10 mouse cellular contexts compared by ENCODE assay signal in genomic region chr17:81481843-81482490, GRCm38 (mm10). TPM values are rescaled to one million over a fixed set of nuclear protein-coding genes. Genes with fewer than 3 reads are reported as not detected.
DNase-seq lines count a peak whose midpoint lies in the region; ATAC-seq and TF ChIP-seq lines count a peak whose summit lies in the region.
"Had no signal": no experiment of that assay in that cellular context is flagged by ENCODE, and none has a peak within 500 bp of the region (broad histone marks: within the 10 kb centered on the region; RNA-seq: fewer than 3 reads in every experiment).

No protein-coding gene starts in this region.

- H3K4me3 ChIP-seq in lung, adult 2 months (replicated peaks; ENCODE audit: extremely low read depth, low read depth, low read length), result no peak overlapping the region
- H3K4me3 ChIP-seq in lung, postnatal 0 days (ENCODE audit: low read depth, low read length), result no peak overlapping the region
- no peak overlapping the region for H3K4me3 ChIP-seq in forebrain, embryonic 15.5 days
- H3K4me3 ChIP-seq in heart, postnatal 0 days (ENCODE audit: low read depth, low read length), result no peak overlapping the region
- no peak overlapping the region for H3K4me3 ChIP-seq in kidney, embryonic 14.5 days (ENCODE audit: low read length)
- H3K4me3 ChIP-seq in kidney, embryonic 16.5 days (ENCODE audit: low read length), result no peak overlapping the region

- no peak for ATAC-seq in lung, postnatal 0 days
- ATAC-seq in forebrain, embryonic 15.5 days (replicated peaks), result no peak
- peak; percentile 86 for ATAC-seq in heart, postnatal 0 days (ENCODE audit: insufficient read depth, low read depth)
- no peak for ATAC-seq in kidney, embryonic 14.5 days (ENCODE audit: low FRiP score, low TSS enrichment)
- no peak for ATAC-seq in erythroblast, adult 5-6 weeks (replicated peaks; ENCODE audit: low FRiP score, poor library complexity, severe bottlenecking)
- ATAC-seq in kidney, embryonic 16.5 days (ENCODE audit: low FRiP score, low TSS enrichment), result no peak

- 75% methylated on average over 11 of the region's 11 CpGs for WGBS in lung, adult 2 months
- WGBS in lung, postnatal 0 days, result 83% methylated on average over 11 of the region's 11 CpGs
- 54% methylated on average over 11 of the region's 11 CpGs for WGBS in forebrain, embryonic 15.5 days
- 33% methylated on average over 11 of the region's 11 CpGs for WGBS in heart, postnatal 0 days
- 84% methylated on average over 11 of the region's 11 CpGs for WGBS in kidney, embryonic 14.5 days
- 84% methylated on average over 11 of the region's 11 CpGs for WGBS in kidney, embryonic 16.5 days

- no peak overlapping the region for H3K27ac ChIP-seq in lung, postnatal 0 days (ENCODE audit: low read length)
- H3K27ac ChIP-seq in forebrain, embryonic 15.5 days (replicated peaks), result peak overlapping the region; percentile 32; the same call in 1 of the 2 replicates
- H3K27ac ChIP-seq in heart, postnatal 0 days (ENCODE audit: low read depth), result peak overlapping the region; percentile 84
- H3K27ac ChIP-seq in kidney, embryonic 14.5 days (ENCODE audit: low read depth, low read length), result no peak overlapping the region
- no peak overlapping the region for H3K27ac ChIP-seq in kidney, embryonic 16.5 days (ENCODE audit: low read length)

- H3K27me3 ChIP-seq in lung, postnatal 0 days (replicated peaks; ENCODE audit: insufficient read depth, low read length), result no peaks in the 10 kb centered on the region
- no peaks in the 10 kb centered on the region for H3K27me3 ChIP-seq in forebrain, embryonic 15.5 days
- H3K27me3 ChIP-seq in heart, postnatal 0 days (ENCODE audit: control insufficient read depth, insufficient read depth, low read length), result no peaks in the 10 kb centered on the region
- no peaks in the 10 kb centered on the region for H3K27me3 ChIP-seq in kidney, embryonic 14.5 days (ENCODE audit: control insufficient read depth, insufficient read depth, low read length)
- no peaks in the 10 kb centered on the region for H3K27me3 ChIP-seq in kidney, embryonic 16.5 days (ENCODE audit: insufficient read depth, low read length)

- DNase-seq in lung, adult 2 months, result peak; percentile 5
- no peak for DNase-seq in lung, postnatal 0 days (ENCODE audit: low spot score)
- DNase-seq in heart, postnatal 0 days (ENCODE audit: low spot score), result peak; percentile 74
- DNase-seq in testis, postnatal 10 days (ENCODE audit: low spot score), result peak; percentile 43
- DNase-seq: thymus, postnatal 4 days had no signal

- no peak for TF ChIP-seq CTCF in lung, adult 2 months (IDR thresholded peaks at IDR 0.05; ENCODE audit: insufficient read depth, low read length)
- TF ChIP-seq CTCF in lung, postnatal 0 days (IDR thresholded peaks at IDR 0.05), result no peak
- TF ChIP-seq CTCF in heart, postnatal 0 days (IDR thresholded peaks at IDR 0.05; ENCODE audit: low read depth), result no peak

- TF ChIP-seq EP300 in lung, postnatal 0 days (IDR thresholded peaks at IDR 0.05), result no peak
- TF ChIP-seq EP300 in heart, postnatal 0 days (IDR thresholded peaks at IDR 0.05; ENCODE audit: low read depth), result no peak; the same call in 1 of the 2 replicates

- no peaks in the 10 kb centered on the region for H3K36me3 ChIP-seq in lung, postnatal 0 days (ENCODE audit: insufficient read depth, low read length)
- H3K36me3 ChIP-seq in forebrain, embryonic 15.5 days, result no peaks in the 10 kb centered on the region
- no peaks in the 10 kb centered on the region for H3K36me3 ChIP-seq in heart, postnatal 0 days (replicated peaks; ENCODE audit: control insufficient read depth, insufficient read depth, low read length)
- H3K36me3 ChIP-seq in kidney, embryonic 14.5 days (ENCODE audit: control insufficient read depth, insufficient read depth, low read length), result no peaks in the 10 kb centered on the region
- no peaks in the 10 kb centered on the region for H3K36me3 ChIP-seq in kidney, embryonic 16.5 days (ENCODE audit: insufficient read depth, low read length)

- no peak for TF ChIP-seq POLR2A in lung, adult 2 months (IDR thresholded peaks at IDR 0.05; ENCODE audit: borderline replicate concordance, extremely low read depth, low read depth, low read length)

- no peak overlapping the region for H3K9ac ChIP-seq in lung, postnatal 0 days (replicated peaks; ENCODE audit: low read depth)
- H3K9ac ChIP-seq in forebrain, embryonic 15.5 days (replicated peaks), result no peak overlapping the region
- H3K9ac ChIP-seq in heart, postnatal 0 days (replicated peaks; ENCODE audit: low read depth, low read length), result no peak overlapping the region; the same call in 1 of the 2 replicates
- no peak overlapping the region for H3K9ac ChIP-seq in kidney, embryonic 14.5 days (ENCODE audit: low read depth, low read length)
- no peak overlapping the region for H3K9ac ChIP-seq in kidney, embryonic 16.5 days (replicated peaks; ENCODE audit: low read length)

- H3K9me3 ChIP-seq in lung, postnatal 0 days (ENCODE audit: low read length), result no peaks in the 10 kb centered on the region
- H3K9me3 ChIP-seq in forebrain, embryonic 15.5 days, result no peaks in the 10 kb centered on the region
- H3K9me3 ChIP-seq in heart, postnatal 0 days (replicated peaks; ENCODE audit: control insufficient read depth, low read length), result no peaks in the 10 kb centered on the region
- no peaks in the 10 kb centered on the region for H3K9me3 ChIP-seq in kidney, embryonic 14.5 days (ENCODE audit: control insufficient read depth, low read length)
- H3K9me3 ChIP-seq in kidney, embryonic 16.5 days (ENCODE audit: low read length), result no peaks in the 10 kb centered on the region

- no peaks in the 10 kb centered on the region for H3K4me1 ChIP-seq in lung, adult 2 months (ENCODE audit: control insufficient read depth, insufficient read depth, low read length)
- no peaks in the 10 kb centered on the region for H3K4me1 ChIP-seq in lung, postnatal 0 days (ENCODE audit: insufficient read depth, low read depth, low read length)
- peaks cover 26% of the 10 kb centered on the region for H3K4me1 ChIP-seq in forebrain, embryonic 15.5 days
- peaks cover 43% of the 10 kb centered on the region for H3K4me1 ChIP-seq in heart, postnatal 0 days (ENCODE audit: control insufficient read depth, insufficient read depth)
- peaks cover 12% of the 10 kb centered on the region for H3K4me1 ChIP-seq in kidney, embryonic 14.5 days (ENCODE audit: control insufficient read depth, insufficient read depth, low read length)
- H3K4me1 ChIP-seq in kidney, embryonic 16.5 days (ENCODE audit: insufficient read depth, low read length), result peaks cover 10% of the 10 kb centered on the region

- H3K4me2 ChIP-seq in lung, postnatal 0 days (replicated peaks; ENCODE audit: low read depth, low read length), result no peak overlapping the region
- no peak overlapping the region for H3K4me2 ChIP-seq in forebrain, embryonic 15.5 days (replicated peaks)
- H3K4me2 ChIP-seq in heart, postnatal 0 days (ENCODE audit: low read depth, low read length), result peak overlapping the region; percentile 39
- no peak overlapping the region for H3K4me2 ChIP-seq in kidney, embryonic 14.5 days (replicated peaks; ENCODE audit: low read depth, low read length)
- no peak overlapping the region for H3K4me2 ChIP-seq in kidney, embryonic 16.5 days (replicated peaks; ENCODE audit: low read depth, low read length)

RNA-seq across cellular contexts. Expression of gene Gm11096, which starts 40.4 kb away (rescaled TPM):
- polyA plus RNA-seq in lung, adult 2 months (2012; rRNA removed), result not detected in 2 replicates
- polyA plus RNA-seq in lung, postnatal 0 days (2015; fragmentation: Nextera tagmentation; extraction: Ambion mirVana), result not detected in 2 replicates
- not detected in 2 replicates for polyA plus RNA-seq in forebrain, embryonic 15.5 days (2015; fragmentation: Nextera tagmentation; extraction: Ambion mirVana)
- total RNA-seq in heart, postnatal 0 days (2014; rRNA removed; ENCODE audit: low replicate concordance), result not detected in 2 replicates
- polyA plus RNA-seq in heart, postnatal 0 days (2015; fragmentation: Nextera tagmentation; extraction: Ambion mirVana), result not detected in 2 replicates
- polyA plus RNA-seq in kidney, embryonic 14.5 days (2014; fragmentation: Nextera tagmentation; extraction: Ambion mirVana), result not detected in 2 replicates
- not detected in 2 replicates for total RNA-seq in erythroblast, adult 5-6 weeks (2015; ENCODE audit: low replicate concordance)
- not detected in 2 replicates for total RNA-seq in erythroblast, adult 5-6 weeks (2017; ENCODE audit: low replicate concordance)
- polyA plus RNA-seq in kidney, embryonic 16.5 days (2015; fragmentation: Nextera tagmentation; extraction: Ambion mirVana), result not detected in 2 replicates
- polyA plus RNA-seq: intestine, embryonic 14.5 days had no signal

Comparison
In these comparisons a context has a peak if more than half of its experiments do, and no peak if none do; other contexts are left out.
1. H3K27ac ChIP-seq: peak in forebrain, embryonic 15.5 days (single experiment) and heart, postnatal 0 days (single experiment); none in lung, postnatal 0 days (single experiment), kidney, embryonic 14.5 days (single experiment) and kidney, embryonic 16.5 days (single experiment).